Mouse (Mus musculus) heart, postnatal 0 days (tissue): Measurements from ENCODE around the gene Btbd7. TPM values are rescaled to one million over a fixed set of nuclear protein-coding genes. Genes with fewer than 3 reads are reported as not detected.

Experiments
- ATAC-seq: fragments of 200-750 bp; cut with Nextera tagmentation; 2 replicates; pipeline ENCODE4 v1.8.0; 2017; ENCODE audit warnings: low read depth, moderate number of reproducible peaks, moderate library complexity; ENCODE audit not compliant: insufficient read depth
- DNase-seq: peaks from one replicate; pipeline ENCODE4 v3.0.0-alpha.2; 2016; ENCODE audit warnings: low spot score
- H3K27ac ChIP-seq: fragments of 300-500 bp; sonication (generic); 2 replicates; pipeline ENCODE4 v1.5.1; 2014; ENCODE audit warnings: low read depth, mild to moderate bottlenecking
- H3K27me3 ChIP-seq: fragments of 300-500 bp; sonication (generic); 2 replicates; pipeline ENCODE4 v1.6.1; 2014; ENCODE audit warnings: low read length, mixed read lengths; ENCODE audit not compliant: control insufficient read depth, insufficient read depth
- H3K36me3 ChIP-seq: fragments of 300-500 bp; sonication (generic); replicated peaks from 2 replicates; pipeline ENCODE4 v1.6.1; 2014; ENCODE audit warnings: low read length, mixed read lengths; ENCODE audit not compliant: control insufficient read depth, insufficient read depth
- H3K4me1 ChIP-seq: fragments of 300-500 bp; sonication (generic); 2 replicates; pipeline ENCODE4 v1.6.1; 2014; ENCODE audit warnings: antibody characterized with exemption; ENCODE audit not compliant: control insufficient read depth, insufficient read depth
- H3K4me2 ChIP-seq: fragments of 300-500 bp; sonication (generic); 2 replicates; pipeline ENCODE4 v1.6.1; 2014; ENCODE audit warnings: low read depth, mild to moderate bottlenecking, low read length, moderate library complexity
- H3K4me3 ChIP-seq: fragments of 300-500 bp; sonication (generic); 2 replicates; pipeline ENCODE4 v1.5.1; 2014; ENCODE audit warnings: low read depth, low read length
- H3K9ac ChIP-seq: fragments of 300-500 bp; sonication (generic); replicated peaks from 2 replicates; pipeline ENCODE4 v1.6.1; 2014; ENCODE audit warnings: low read depth, low read length, mixed read lengths
- H3K9me3 ChIP-seq: fragments of 300-500 bp; sonication (generic); replicated peaks from 2 replicates; pipeline ENCODE4 v1.6.1; 2016; ENCODE audit warnings: low read length; ENCODE audit not compliant: control insufficient read depth
- CTCF ChIP-seq: IDR thresholded peaks from 2 replicates; pipeline ENCODE4 v1.5.1; 2016; ENCODE audit warnings: antibody characterized with exemption, control low read depth, low read depth
- EP300 ChIP-seq: IDR thresholded peaks from 2 replicates; pipeline ENCODE4 v1.6.1; 2016; ENCODE audit warnings: antibody characterized with exemption, low read depth
- WGBS: fragments of 180-500 bp; shearing (Covaris S2); extraction: QIAGEN DNeasy Blood & Tissue Kit; methylation state at CpG from one replicate; pipeline ENCODE4 v1.1.7; 2014; 5-methylcytosine and 5-hydroxymethylcytosine counted together
- polyA plus RNA-seq: library from polyadenylated mRNA; unstranded; fragments of >200 nt; fragmentation: Nextera tagmentation; extraction: Ambion mirVana; gene quantifications from 2 replicates; pipeline ENCODE4 v1.2.1, GENCODE M21; 2015
- total RNA-seq: library from RNA; depleted of rRNA; stranded (reverse); fragments of >200 nt; gene quantifications from 2 replicates; pipeline ENCODE4 v1.2.3, GENCODE M21; 2014; ENCODE audit warnings: low replicate concordance

The Btbd7 gene
- total and polyA plus RNA-seq, 2 experiments from 2014 or later: 8.4 to 31.3 TPM

- Histone ChIP-seq H3K4me2 (peak overlapping the region; percentile 87), H3K4me1 (peaks cover 15% of the 10 kb centered on the region), H3K27ac (peak overlapping the region; percentile 78), H3K9me3 (no peaks in the 10 kb centered on the region), H3K4me3 (peak overlapping the region; percentile 94), H3K36me3 (0 out of 2 replicates have a peak, but pooled peaks cover under 1% of the 10 kb centered on the region), H3K27me3 (no peaks in the 10 kb centered on the region), H3K9ac (peak overlapping the region; percentile 80)
- DNase-seq (no peak), ATAC-seq (peak; percentile 77)
- TF ChIP-seq EP300: 0 out of 2 replicates have a peak, but pooled peaks have one; percentile 30
- no peak for TF ChIP-seq CTCF
- under 1% methylated on average over 46 of the region's 46 CpGs for WGBS
Observed at GRCm38 (mm10) chr12:102757055-102757688, 121.1 kb downstream of the Btbd7 start.

GRCm38 (mm10) chr12:102756304-102756703 is 122.0 kb downstream of the Btbd7 start:
- no peak for TF ChIP-seq EP300
- TF ChIP-seq CTCF: peak; percentile 25; the same call in 1 of the 2 replicates
- no peak for DNase-seq
- H3K9me3 ChIP-seq: no peaks in the 10 kb centered on the region
- peaks cover 15% of the 10 kb centered on the region for H3K4me1 ChIP-seq
- no peaks in the 10 kb centered on the region for H3K27me3 ChIP-seq
- no peak for ATAC-seq
- no peak overlapping the region for H3K9ac ChIP-seq
- 70% methylated on average over 7 of the region's 7 CpGs for WGBS
- peak overlapping the region; percentile 94 for H3K4me3 ChIP-seq
- H3K27ac ChIP-seq: peak overlapping the region; percentile 78; the same call in 1 of the 2 replicates
- no peaks in the 10 kb centered on the region for H3K36me3 ChIP-seq
- peak overlapping the region; percentile 87 for H3K4me2 ChIP-seq

GRCm38 (mm10) chr12:102748256-102748655 is 130.0 kb downstream of the Btbd7 start:
- no peak overlapping the region for H3K4me2 ChIP-seq
- 86% methylated on average over 3 of the region's 3 CpGs for WGBS
- no peaks in the 10 kb centered on the region for H3K27me3 ChIP-seq
- H3K4me1 ChIP-seq: peaks cover 5% of the 10 kb centered on the region; the same call in 1 of the 2 replicates
- TF ChIP-seq CTCF (no peak), EP300 (no peak)
- ATAC-seq (no peak), DNase-seq (no peak)
- H3K9ac ChIP-seq: no peak overlapping the region
- H3K9me3 ChIP-seq: no peaks in the 10 kb centered on the region
- H3K4me3 ChIP-seq: no peak overlapping the region
- H3K27ac ChIP-seq: no peak overlapping the region
- peaks cover 7% of the 10 kb centered on the region for H3K36me3 ChIP-seq

GRCm38 (mm10) chr12:102744839-102745238 is 133.4 kb downstream of the Btbd7 start:
- Histone ChIP-seq H3K9me3 (no peaks in the 10 kb centered on the region), H3K9ac (peak overlapping the region; percentile 84), H3K27me3 (no peaks in the 10 kb centered on the region), H3K4me2 (peak overlapping the region; percentile 90; the same call in 1 of the 2 replicates), H3K4me1 (peaks cover 13% of the 10 kb centered on the region), H3K27ac (no peak overlapping the region), H3K36me3 (peaks cover 7% of the 10 kb centered on the region), H3K4me3 (no peak overlapping the region)
- DNase-seq: no peak
- 51% methylated on average over 6 of the region's 6 CpGs for WGBS
- ATAC-seq: no peak
- TF ChIP-seq EP300 (no peak), CTCF (no peak)

GRCm38 (mm10) chr12:102743589-102744574 is 134.4 kb downstream of the Btbd7 start, which contains the start of the genes Moap1 and Tmem251:
Gene Moap1 (minus strand): TSS chr12:102743661.
Gene Tmem251 (plus strand): TSS chr12:102743762.
- Histone ChIP-seq H3K9me3 (no peaks in the 10 kb centered on the region), H3K27ac (peak within 1 kb of the TSS; percentile 95), H3K9ac (peak within 1 kb of the TSS; percentile 84), H3K4me3 (peak within 1 kb of the TSS; percentile 89), H3K27me3 (no peaks in the 10 kb centered on the region), H3K4me2 (peak within 1 kb of the TSS; percentile 90), H3K36me3 (peaks cover 7% of the 10 kb centered on the region), H3K4me1 (peaks cover 13% of the 10 kb centered on the region)
- ATAC-seq (peak; percentile 97), DNase-seq (peak; percentile 92)
- WGBS: under 1% methylated on average over 55 of the region's 63 CpGs
- no peak for TF ChIP-seq CTCF
- TF ChIP-seq EP300: no peak
